Mouse (Mus musculus) Patski (cell line): ENCODE measurements around the gene Cntnap2. TPM values are rescaled to one million over a fixed set of nuclear protein-coding genes. Genes with fewer than 3 reads are reported as not detected.

Source experiments
- ATAC-seq: fragments of 100-300 bp; one replicate; pipeline ENCODE4 v1.8.0; 2021
- CTCF ChIA-PET: fragments of 350-600 bp; sonication (Branson Sonifier 250); formaldehyde crosslinking; loops from one replicate; lab custom pipeline; 2022; ENCODE audit warnings: inconsistent platforms; lab: Charles Lee
- POLR2A ChIA-PET: fragments of 350-600 bp; sonication (Branson Sonifier 250); formaldehyde crosslinking; loops from one replicate; lab custom pipeline; 2022; ENCODE audit warnings: antibody characterized with exemption, inconsistent platforms; lab: Charles Lee
- DNase-seq: peaks from one replicate; pipeline ENCODE4 v3.0.0-alpha.2; 2011; ENCODE audit warnings: low read depth, low spot score
- H3K27me3 ChIP-seq: fragments of 371-371 bp; one replicate; pipeline ENCODE4 v1.5.1; 2021
- CTCF ChIP-seq: fragments of 100-300 bp; IDR thresholded peaks from one replicate; pipeline ENCODE4 v1.5.1; 2021
- in situ Hi-C: fragments of 300-500 bp; cut with MboI; formaldehyde crosslinking; loops from 3 replicates; pipeline ENCODE4 v1.11.1; 2018; ENCODE audit warnings: low pct_unique_long_range_greater_than_20kb, mixed read lengths
- polyA plus RNA-seq: library from polyadenylated mRNA; unstranded; gene quantifications from one replicate; pipeline ENCODE4 v1.2.3, GENCODE M21; 2021

The Cntnap2 gene
- polyA plus RNA-seq, 1 experiment from 2014 or later = 0.01 TPM

DNA sequence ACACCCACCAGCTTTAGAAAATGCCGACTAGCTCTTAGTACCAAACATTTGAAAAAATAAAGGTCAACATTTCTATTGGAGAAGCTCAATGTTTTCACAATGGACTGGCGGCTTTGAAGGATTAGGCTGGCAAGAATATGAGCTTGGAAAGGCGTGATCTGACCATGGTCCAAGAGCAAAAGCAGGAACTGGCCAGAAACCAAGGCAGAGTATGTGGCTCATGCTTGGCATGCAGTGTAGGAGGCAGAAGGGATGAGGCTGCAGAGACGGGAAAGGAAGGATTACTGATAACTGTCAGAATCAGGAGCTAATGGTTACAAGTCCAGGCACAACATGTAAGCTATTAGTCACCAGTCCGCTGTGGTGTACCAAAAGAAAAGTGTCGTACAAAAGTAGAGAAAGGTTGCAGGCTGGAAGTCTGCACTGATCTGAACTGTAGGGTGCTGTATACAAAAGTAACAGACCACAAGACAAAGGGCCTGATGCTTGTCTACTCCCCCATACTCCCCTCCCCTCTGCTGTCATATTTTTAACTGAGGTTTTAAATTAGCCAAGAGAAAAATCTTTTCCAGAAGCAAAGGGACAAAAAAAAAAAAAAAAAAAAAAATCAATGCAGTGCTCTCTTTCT is 525.4 kb downstream of the Cntnap2 start:
- no peaks in the 10 kb centered on the region for H3K27me3 ChIP-seq
- in situ Hi-C loops = no loop called here
- no peak for TF ChIP-seq CTCF
- ATAC-seq (no peak), DNase-seq (no peak)
- ChIA-PET CTCF (interaction anchor here (1.2 to 2.0 kb wide), 3 partner anchors 9 to 14 kb away, joined by 3 to 5 read pairs (median 4); no protein-coding TSS in a partner anchor), POLR2A (no interaction called here)

DNA sequence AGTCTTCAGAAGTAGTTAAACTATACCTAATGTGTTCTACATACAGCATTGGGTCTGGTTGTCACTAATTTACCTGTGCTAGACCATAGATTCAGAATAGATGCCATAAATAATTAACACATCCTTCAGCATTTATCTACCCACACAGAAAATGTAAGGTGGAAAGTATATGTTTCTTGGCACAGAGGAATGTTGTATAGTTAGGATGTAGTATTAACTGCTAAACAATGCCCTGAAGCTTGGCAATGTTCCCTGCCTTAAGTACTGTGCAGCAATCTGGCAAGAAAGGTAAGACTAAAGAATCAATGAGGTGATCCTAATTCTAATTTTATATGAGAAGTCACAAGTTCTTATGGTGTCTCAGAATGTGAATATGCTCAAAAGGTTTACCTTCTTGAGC is 529.9 kb downstream of the Cntnap2 start:
- ATAC-seq (no peak), DNase-seq (no peak)
- H3K27me3 ChIP-seq = no peaks in the 10 kb centered on the region
- POLR2A ChIA-PET = no interaction called here
- in situ Hi-C loops = no loop called here
- CTCF ChIA-PET = no interaction called here
- no peak for TF ChIP-seq CTCF

DNA sequence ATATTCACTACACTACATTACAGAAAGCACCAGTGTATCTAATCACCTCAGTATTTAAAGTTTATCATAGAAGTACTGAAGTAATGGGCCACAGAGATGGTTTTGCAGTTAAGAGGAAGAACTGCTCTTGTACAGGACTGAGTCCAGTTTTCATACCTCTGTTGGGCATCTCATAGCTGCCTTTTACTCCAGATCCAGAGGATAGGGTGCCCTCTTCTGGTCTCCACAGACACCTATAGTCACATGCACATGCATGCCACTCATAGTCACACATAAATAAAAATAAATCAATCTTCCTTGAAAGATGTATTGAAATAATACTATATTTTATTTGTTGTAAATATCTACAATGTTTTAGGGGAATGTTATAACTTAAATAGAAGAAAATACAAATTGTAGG is 587.9 kb downstream of the Cntnap2 start:
- no peaks in the 10 kb centered on the region for H3K27me3 ChIP-seq
- CTCF ChIA-PET = interaction anchor here (1.4 kb wide), 1 partner anchor 10 kb away, joined by 5 read pairs; no protein-coding TSS in a partner anchor
- POLR2A ChIA-PET = no interaction called here
- TF ChIP-seq CTCF = no peak
- DNase-seq = no peak
- no peak for ATAC-seq
- in situ Hi-C loops = no loop called here

DNA sequence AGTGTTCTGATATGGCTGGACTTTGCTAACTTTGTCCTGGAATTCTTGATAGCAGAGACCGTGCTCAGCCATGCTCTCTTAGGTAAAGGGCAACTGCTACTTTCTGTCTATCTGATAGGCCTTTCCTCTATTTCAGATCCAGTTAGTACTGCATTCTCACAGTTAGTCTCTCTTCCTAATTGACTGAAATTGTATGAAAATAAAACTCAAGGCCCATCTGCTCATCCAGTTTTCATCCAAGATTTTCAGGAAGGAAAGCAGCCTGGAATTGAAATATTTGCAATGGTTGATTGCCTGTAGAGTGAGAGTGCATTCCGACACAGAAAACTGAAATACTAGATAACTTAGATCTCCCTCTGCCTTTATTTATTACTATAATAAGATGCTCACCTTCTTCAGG is 589.3 kb downstream of the Cntnap2 start:
- ChIA-PET CTCF (interaction anchor here (1.4 kb wide), 1 partner anchor 8 kb away, joined by 5 read pairs; no protein-coding TSS in a partner anchor), POLR2A (no interaction called here)
- in situ Hi-C loops = no loop called here
- DNase-seq (no peak), ATAC-seq (no peak)
- no peaks in the 10 kb centered on the region for H3K27me3 ChIP-seq
- no peak for TF ChIP-seq CTCF

DNA sequence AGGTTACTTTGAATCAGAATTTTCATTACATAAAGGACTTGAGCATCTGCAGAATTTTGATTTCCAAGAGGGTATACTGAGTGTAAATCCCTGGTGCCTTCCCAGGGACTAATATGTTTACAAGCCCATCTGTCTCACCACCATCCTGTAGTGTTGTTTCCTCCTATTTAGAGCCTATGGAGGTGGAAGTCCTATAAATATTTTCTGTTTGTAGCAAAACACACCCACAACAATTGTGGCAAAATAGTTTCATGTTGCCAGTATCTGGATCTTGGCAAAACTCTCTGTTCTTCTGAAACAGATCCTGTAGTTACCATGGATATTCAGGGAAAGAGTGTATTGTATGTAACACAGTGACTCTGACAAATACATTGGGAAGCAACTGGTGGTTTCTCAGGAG is 641.1 kb downstream of the Cntnap2 start:
- no peak for DNase-seq
- no peak for ATAC-seq

DNA sequence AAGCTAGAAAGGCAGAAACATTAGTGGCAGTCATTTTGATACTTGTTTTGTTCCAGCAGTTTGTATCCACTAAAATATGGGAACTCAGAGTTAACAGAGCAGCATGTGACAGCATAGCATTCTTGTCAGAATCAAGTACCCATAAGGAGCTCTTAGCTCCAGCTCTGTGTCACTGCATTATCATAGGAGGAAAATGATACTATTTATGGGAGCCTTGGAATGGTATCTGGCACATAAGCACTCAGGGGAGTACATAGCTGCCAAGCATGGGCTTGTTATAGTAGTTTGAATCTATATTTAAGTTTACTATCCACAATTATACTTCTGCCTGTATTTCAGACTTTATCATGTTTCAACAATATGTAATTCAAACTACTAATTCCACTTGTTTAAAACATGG is 732.5 kb downstream of the Cntnap2 start:
- H3K27me3 ChIP-seq = no peaks in the 10 kb centered on the region
- POLR2A ChIA-PET = no interaction called here
- no peak for ATAC-seq
- no peak for DNase-seq
- no peak for TF ChIP-seq CTCF
- CTCF ChIA-PET = interaction anchor here (1.0 kb wide), 1 partner anchor 27 kb away, joined by 3 read pairs; no protein-coding TSS in a partner anchor
- in situ Hi-C loops = no loop called here

More for the DNA sequence above, 641.1 kb downstream of the Cntnap2 start:
- CTCF ChIA-PET = no interaction called here
- no peaks in the 10 kb centered on the region for H3K27me3 ChIP-seq
- POLR2A ChIA-PET = no interaction called here
- TF ChIP-seq CTCF = no peak
- in situ Hi-C loops = no loop called here

DNA sequence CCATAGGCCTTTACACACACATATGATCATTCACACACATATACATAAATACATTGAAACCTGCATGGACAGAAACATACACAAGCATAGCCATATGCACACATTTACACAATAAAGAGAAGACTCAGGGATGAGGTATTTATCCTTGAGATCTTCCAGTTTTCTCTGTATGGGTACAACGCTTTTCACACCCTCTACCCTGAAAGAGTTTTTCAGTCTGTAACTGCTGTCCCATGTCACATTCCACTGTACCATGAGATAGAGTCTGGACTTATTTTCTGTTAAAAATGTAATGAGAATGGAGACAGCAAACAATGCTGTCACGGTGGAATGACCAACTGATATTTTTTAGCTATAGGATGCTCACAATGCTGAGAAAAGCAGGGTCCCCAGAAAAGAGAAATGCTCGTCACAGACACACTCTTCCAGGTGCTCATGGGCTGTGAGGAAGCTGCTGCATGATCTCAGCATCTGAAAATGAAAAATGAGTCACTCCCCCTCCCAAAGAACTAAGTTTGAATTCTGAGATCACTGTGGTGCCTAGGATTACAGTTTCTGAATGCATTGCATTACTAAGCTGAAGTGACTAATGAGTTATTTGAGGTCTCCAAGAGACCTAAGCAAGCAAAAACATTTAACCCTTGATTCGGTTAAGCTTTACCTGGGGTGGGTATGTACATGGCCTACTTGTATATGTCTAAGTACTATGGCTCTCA is 782.6 kb downstream of the Cntnap2 start:
- CTCF ChIA-PET = interaction anchor here (0.7 kb wide), 1 partner anchor 64 kb away, joined by 3 read pairs; no protein-coding TSS in a partner anchor
- TF ChIP-seq CTCF = no peak
- ATAC-seq (peak; percentile 95), DNase-seq (peak; percentile 42)
- no peaks in the 10 kb centered on the region for H3K27me3 ChIP-seq
- POLR2A ChIA-PET = interaction anchor here (1.5 kb wide), 1 partner anchor 9 kb away, joined by 3 read pairs; no protein-coding TSS in a partner anchor
- in situ Hi-C loops = no loop called here

DNA sequence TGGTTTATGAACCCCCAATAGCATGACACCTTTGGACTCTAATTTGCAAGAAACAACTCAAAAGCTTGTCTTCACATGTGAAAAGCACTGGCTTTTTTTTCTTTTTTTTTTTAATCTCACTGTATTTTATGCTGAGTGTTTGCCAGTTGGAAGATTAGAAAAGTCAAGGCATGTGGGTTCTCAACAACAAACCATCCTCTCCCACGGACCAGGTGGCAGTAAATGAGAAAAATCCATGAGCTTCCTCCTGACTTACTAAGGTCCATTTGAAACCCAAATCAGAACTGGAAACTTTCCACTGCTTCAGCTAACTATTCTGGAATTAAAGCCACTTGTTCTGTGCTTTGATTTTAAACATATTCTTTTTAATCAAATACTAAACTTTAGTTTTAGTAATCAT is 784.6 kb downstream of the Cntnap2 start:
- CTCF ChIA-PET = no interaction called here
- no peak for ATAC-seq
- TF ChIP-seq CTCF = no peak
- H3K27me3 ChIP-seq = no peaks in the 10 kb centered on the region
- in situ Hi-C loops = no loop called here
- POLR2A ChIA-PET = no interaction called here
- DNase-seq = no peak

DNA sequence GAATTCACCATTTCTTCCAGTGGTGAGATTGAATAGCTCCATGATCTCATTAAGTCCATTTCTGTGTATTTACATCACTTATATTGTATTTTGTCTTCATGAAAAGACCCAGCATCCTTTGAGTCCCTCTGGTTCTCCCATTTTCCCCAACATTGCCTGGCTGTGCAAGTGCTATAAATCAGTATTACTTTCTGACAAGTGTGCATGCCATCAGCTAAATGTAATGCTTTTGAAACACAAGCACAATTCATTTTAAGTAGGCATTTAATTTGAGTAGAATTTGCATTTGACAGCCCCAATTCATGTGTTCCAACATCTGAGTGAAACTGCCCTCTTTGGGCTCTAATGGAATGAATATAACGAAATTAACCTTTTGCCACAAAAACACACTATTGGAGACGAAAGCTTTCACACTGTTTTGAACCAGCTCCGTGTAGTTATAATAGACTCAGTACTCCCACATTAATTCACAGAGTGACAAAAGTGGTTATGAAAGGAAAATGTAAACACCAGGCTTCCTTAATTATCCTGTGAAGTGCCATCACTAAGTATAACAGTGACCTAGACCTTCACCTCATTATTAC is 812.3 kb downstream of the Cntnap2 start:
- no peaks in the 10 kb centered on the region for H3K27me3 ChIP-seq
- ChIA-PET POLR2A (no interaction called here), CTCF (interaction anchor here (0.9 to 1.1 kb wide), 2 partner anchors 11 to 13 kb away, joined by 3 read pairs; no protein-coding TSS in a partner anchor)
- no peak for ATAC-seq
- no peak for TF ChIP-seq CTCF
- no peak for DNase-seq
- in situ Hi-C loops = no loop called here

DNA sequence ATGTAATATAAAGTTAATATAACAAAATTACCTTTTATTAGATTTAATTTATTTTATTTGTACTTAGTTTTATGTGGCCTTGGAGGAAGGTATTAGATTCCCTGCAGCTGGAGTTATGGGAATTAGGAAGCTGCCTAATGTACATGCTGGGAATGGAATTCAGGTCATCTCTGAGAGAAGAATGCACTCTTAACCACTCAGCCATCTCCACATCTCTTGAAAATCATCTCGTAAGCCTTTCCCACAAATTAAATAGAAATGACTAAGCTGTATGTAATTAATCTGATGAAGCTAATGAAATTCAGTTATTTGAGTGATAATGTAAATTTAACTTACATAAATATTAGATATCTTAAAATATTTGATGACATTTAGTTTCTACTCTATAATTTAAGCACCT is 826.3 kb downstream of the Cntnap2 start:
- no peaks in the 10 kb centered on the region for H3K27me3 ChIP-seq
- no peak for ATAC-seq
- in situ Hi-C loops = no loop called here
- no peak for DNase-seq
- no peak for TF ChIP-seq CTCF
- ChIA-PET POLR2A (no interaction called here), CTCF (interaction anchor here (0.8 kb wide), 1 partner anchor 20 kb away, joined by 3 read pairs; no protein-coding TSS in a partner anchor)

DNA sequence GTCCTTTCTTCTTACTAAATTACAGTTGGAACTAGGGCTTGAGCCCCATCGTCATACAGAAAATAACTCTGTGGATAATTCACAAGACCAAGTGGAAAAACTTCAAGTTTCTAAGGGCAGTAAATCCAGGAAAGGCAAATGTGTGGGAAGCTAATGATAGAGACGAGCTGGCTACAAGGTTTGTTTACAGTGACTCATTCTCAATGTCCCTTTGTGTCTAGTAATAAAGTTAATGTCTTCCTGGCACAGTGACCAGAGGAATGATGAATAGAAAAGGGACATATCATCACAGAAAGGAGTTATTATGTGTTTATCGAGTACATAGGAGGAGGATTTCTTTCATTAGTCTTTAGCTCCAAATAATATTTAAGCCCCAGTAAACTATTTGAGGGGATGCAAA is 828.7 kb downstream of the Cntnap2 start:
- H3K27me3 ChIP-seq = no peaks in the 10 kb centered on the region
- in situ Hi-C loops = no loop called here
- peak; percentile 19 for DNase-seq
- peak; percentile 44 for ATAC-seq
- ChIA-PET POLR2A (interaction anchor here (0.7 kb wide), 1 partner anchor 27 kb away, joined by 4 read pairs; no protein-coding TSS in a partner anchor), CTCF (interaction anchor here (1.2 kb wide), 1 partner anchor 10 kb away, joined by 4 read pairs; no protein-coding TSS in a partner anchor)
- no peak for TF ChIP-seq CTCF
